Mouse (Mus musculus) midbrain, embryonic 10.5 days (tissue): ENCODE results near the gene Ap1s1. TPM values are rescaled to one million over a fixed set of nuclear protein-coding genes. Genes with fewer than 3 reads are reported as not detected.

Experiments used
- DNase-seq: peaks from one replicate; pipeline ENCODE4 v3.0.0-alpha.2; 2017; ENCODE audit warnings: low spot score
- H3K27ac ChIP-seq: fragments of 300-500 bp; sonication (generic); replicated peaks from 2 replicates; pipeline ENCODE4 v1.5.1; 2016; ENCODE audit warnings: mild to moderate bottlenecking
- H3K27me3 ChIP-seq: fragments of 300-500 bp; sonication (generic); 2 replicates; pipeline ENCODE4 v1.6.1; 2016; ENCODE audit warnings: low read depth, mild to moderate bottlenecking; ENCODE audit not compliant: poor library complexity, severe bottlenecking
- H3K36me3 ChIP-seq: fragments of 300-500 bp; sonication (generic); 2 replicates; pipeline ENCODE4 v1.6.1; 2016; ENCODE audit warnings: mild to moderate bottlenecking, moderate library complexity
- H3K4me1 ChIP-seq: fragments of 300-500 bp; sonication (generic); 2 replicates; pipeline ENCODE4 v1.6.1; 2016
- H3K4me3 ChIP-seq: fragments of 300-500 bp; sonication (generic); 2 replicates; pipeline ENCODE4 v1.5.1; 2016; ENCODE audit warnings: mild to moderate bottlenecking, moderate library complexity
- H3K9me3 ChIP-seq: fragments of 300-500 bp; sonication (generic); replicated peaks from 2 replicates; pipeline ENCODE4 v1.6.1; 2016; ENCODE audit warnings: mild to moderate bottlenecking
- WGBS: fragments of 180-500 bp; shearing (Covaris S2); methylation state at CpG from one replicate; pipeline ENCODE4 v1.1.7; 2016; 5-methylcytosine and 5-hydroxymethylcytosine counted together
- polyA plus RNA-seq: library from polyadenylated mRNA; unstranded; fragments of >200 nt; fragmentation: Nextera tagmentation; extraction: Ambion mirVana; gene quantifications from 2 replicates; pipeline ENCODE4 v1.2.1, GENCODE M21; 2016

The Ap1s1 gene
- polyA plus RNA-seq, 1 experiment from 2014 or later = 209 TPM

DNA sequence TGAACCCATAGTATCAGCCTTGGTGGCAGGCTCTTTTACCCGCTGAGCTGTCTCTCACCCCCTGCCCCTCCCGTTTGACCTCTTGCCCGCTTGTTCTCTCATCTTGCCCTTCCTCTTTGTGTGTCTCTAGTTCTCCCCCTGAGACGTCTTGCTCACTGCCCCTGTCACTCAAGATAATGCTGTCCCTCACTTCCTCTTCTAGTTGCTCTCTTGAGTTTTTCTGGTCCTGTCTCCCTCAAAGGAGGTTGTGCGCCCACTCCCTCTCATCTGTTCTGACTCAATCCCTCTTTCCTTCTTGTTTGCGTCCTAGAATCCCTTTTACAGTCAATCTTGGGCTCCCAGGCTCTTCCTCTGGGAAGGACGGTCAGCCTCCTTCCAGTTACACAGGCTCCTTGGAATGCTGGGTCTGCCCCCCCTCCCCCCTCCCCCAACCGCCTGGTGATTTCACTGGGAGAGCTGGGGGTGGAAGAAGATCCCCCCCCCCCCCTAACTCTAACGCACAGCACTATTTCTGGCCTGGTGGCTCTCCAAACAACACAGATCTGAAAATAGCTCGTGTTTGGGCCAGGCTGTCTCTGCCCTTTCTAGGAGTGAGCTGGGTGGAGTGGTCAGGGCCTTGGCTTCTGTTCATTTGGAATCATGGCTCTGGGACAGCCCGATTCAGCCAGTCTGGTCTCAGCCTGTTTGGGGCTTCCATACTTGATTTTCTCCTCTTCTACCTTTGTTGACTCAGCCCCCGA is 30.4 kb upstream of the Ap1s1 start:
- Histone ChIP-seq H3K27ac (0 out of 2 replicates have a peak overlapping the region, but pooled peaks have one; percentile 42), H3K4me1 (peaks cover 35% of the 10 kb centered on the region)
- 43% methylated on average over 12 of the region's 12 CpGs for WGBS

DNA sequence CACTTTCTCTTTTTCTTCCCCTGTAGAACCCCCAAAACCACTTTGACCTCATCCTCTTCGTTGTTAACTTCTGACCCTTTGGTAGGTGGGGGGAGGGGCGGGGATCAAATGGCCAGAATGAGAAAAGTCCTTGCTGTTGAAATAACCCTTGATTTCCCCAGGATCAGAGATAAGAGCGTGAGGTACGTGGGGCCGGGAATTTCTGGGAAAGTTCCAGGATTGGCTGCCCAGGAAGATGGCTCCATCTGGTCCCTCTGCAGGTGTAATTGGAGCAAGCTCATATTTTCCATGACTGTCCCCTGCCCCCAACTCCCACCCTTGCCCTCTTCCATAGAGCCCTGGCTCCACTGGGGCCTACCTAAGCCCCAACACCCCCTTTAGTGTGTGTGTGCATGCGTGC is 29.8 kb upstream of the Ap1s1 start:
- H3K36me3 ChIP-seq = no peaks in the 10 kb centered on the region
- H3K9me3 ChIP-seq = no peaks in the 10 kb centered on the region
- no peaks in the 10 kb centered on the region; the same call in 1 of the 2 replicates for H3K27me3 ChIP-seq
- no peak overlapping the region for H3K27ac ChIP-seq
- no peak overlapping the region for H3K4me3 ChIP-seq
- WGBS = 68% methylated on average over 6 of the region's 6 CpGs
- no peak for DNase-seq
- H3K4me1 ChIP-seq = peaks cover 34% of the 10 kb centered on the region

More for the DNA sequence above, 30.4 kb upstream of the Ap1s1 start:
- Histone ChIP-seq H3K9me3 (no peaks in the 10 kb centered on the region), H3K27me3 (no peaks in the 10 kb centered on the region; the same call in 1 of the 2 replicates), H3K36me3 (no peaks in the 10 kb centered on the region), H3K4me3 (no peak overlapping the region)
- peak; percentile 19 for DNase-seq

GRCm38 (mm10) chr5:137074191-137074651 is 28.3 kb upstream of the Ap1s1 start:
- Histone ChIP-seq H3K36me3 (no peaks in the 10 kb centered on the region), H3K4me1 (peaks cover 33% of the 10 kb centered on the region), H3K27ac (peak overlapping the region; percentile 34; the same call in 1 of the 2 replicates), H3K9me3 (no peaks in the 10 kb centered on the region), H3K4me3 (no peak overlapping the region), H3K27me3 (no peaks in the 10 kb centered on the region; the same call in 1 of the 2 replicates)
- 33% methylated on average over 6 of the region's 6 CpGs for WGBS
- no peak for DNase-seq

GRCm38 (mm10) chr5:137073141-137073540 is 27.2 kb upstream of the Ap1s1 start:
- Histone ChIP-seq H3K27ac (no peak overlapping the region), H3K4me3 (no peak overlapping the region), H3K36me3 (no peaks in the 10 kb centered on the region), H3K9me3 (no peaks in the 10 kb centered on the region), H3K27me3 (no peaks in the 10 kb centered on the region; the same call in 1 of the 2 replicates), H3K4me1 (peaks cover 33% of the 10 kb centered on the region)
- no peak for DNase-seq
- 95% methylated on average over 8 of the region's 8 CpGs for WGBS

- no peaks in the 10 kb centered on the region for H3K36me3 ChIP-seq
- H3K4me3 ChIP-seq = peak within 1 kb of the TSS; percentile 45
- peak; percentile 62 for DNase-seq
- no peaks in the 10 kb centered on the region; the same call in 1 of the 2 replicates for H3K27me3 ChIP-seq
- H3K9me3 ChIP-seq = no peaks in the 10 kb centered on the region
- H3K27ac ChIP-seq = peak within 1 kb of the TSS; percentile 69
- 22% methylated on average over 23 of the region's 23 CpGs for WGBS
- peaks cover 33% of the 10 kb centered on the region for H3K4me1 ChIP-seq
Measured at GRCm38 (mm10) chr5:137072079-137072960, 26.4 kb upstream of the Ap1s1 start, which contains the start of gene Serpine1. TSS of gene Serpine1 (minus strand) at chr5:137072268.

GRCm38 (mm10) chr5:137070881-137071605 is 25.1 kb upstream of the Ap1s1 start:
- DNase-seq = no peak
- H3K27ac ChIP-seq = no peak overlapping the region
- no peaks in the 10 kb centered on the region for H3K36me3 ChIP-seq
- WGBS = 86% methylated on average over 19 of the region's 19 CpGs
- H3K9me3 ChIP-seq = no peaks in the 10 kb centered on the region
- no peaks in the 10 kb centered on the region; the same call in 1 of the 2 replicates for H3K27me3 ChIP-seq
- peaks cover 26% of the 10 kb centered on the region for H3K4me1 ChIP-seq
- H3K4me3 ChIP-seq = no peak overlapping the region

GRCm38 (mm10) chr5:137068711-137069110 is 22.8 kb upstream of the Ap1s1 start:
- Histone ChIP-seq H3K4me1 (peaks cover 12% of the 10 kb centered on the region), H3K9me3 (no peaks in the 10 kb centered on the region), H3K27me3 (no peaks in the 10 kb centered on the region; the same call in 1 of the 2 replicates), H3K27ac (no peak overlapping the region), H3K36me3 (no peaks in the 10 kb centered on the region), H3K4me3 (no peak overlapping the region)
- no peak for DNase-seq
- 74% methylated on average over 4 of the region's 4 CpGs for WGBS

- H3K4me1 ChIP-seq = no peaks in the 10 kb centered on the region
- H3K27ac ChIP-seq = no peak overlapping the region
- H3K27me3 ChIP-seq = no peaks in the 10 kb centered on the region
- 81% methylated on average over 8 of the region's 8 CpGs for WGBS
- H3K9me3 ChIP-seq = no peaks in the 10 kb centered on the region
- H3K4me3 ChIP-seq = no peak overlapping the region
- no peak for DNase-seq
- H3K36me3 ChIP-seq = no peaks in the 10 kb centered on the region
Measured at GRCm38 (mm10) chr5:137065923-137066322, 20.0 kb upstream of the Ap1s1 start.

DNA sequence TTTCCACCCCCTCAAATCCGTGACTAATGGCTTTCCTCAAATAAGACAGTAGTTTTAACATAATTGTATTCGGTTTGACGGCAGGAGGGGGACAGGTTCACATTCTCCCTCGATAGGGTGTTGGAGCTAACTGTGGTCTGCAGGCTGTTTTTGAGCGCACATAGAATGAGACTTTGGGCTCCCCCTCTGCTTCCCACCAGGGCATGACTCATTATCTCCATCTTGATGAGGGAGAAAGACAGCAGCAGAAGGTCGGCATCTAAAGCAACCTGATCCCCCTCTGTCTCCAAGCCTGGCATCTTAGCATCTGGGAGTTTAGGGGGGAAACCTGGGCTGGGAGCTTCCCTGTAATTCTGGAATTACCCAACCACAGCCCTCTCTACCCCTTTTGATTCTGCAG is 19.5 kb upstream of the Ap1s1 start:
- Histone ChIP-seq H3K4me1 (no peaks in the 10 kb centered on the region), H3K27me3 (no peaks in the 10 kb centered on the region), H3K27ac (no peak overlapping the region), H3K9me3 (no peaks in the 10 kb centered on the region), H3K4me3 (no peak overlapping the region), H3K36me3 (no peaks in the 10 kb centered on the region)
- DNase-seq = no peak
- WGBS = 75% methylated on average over 6 of the region's 6 CpGs

DNA sequence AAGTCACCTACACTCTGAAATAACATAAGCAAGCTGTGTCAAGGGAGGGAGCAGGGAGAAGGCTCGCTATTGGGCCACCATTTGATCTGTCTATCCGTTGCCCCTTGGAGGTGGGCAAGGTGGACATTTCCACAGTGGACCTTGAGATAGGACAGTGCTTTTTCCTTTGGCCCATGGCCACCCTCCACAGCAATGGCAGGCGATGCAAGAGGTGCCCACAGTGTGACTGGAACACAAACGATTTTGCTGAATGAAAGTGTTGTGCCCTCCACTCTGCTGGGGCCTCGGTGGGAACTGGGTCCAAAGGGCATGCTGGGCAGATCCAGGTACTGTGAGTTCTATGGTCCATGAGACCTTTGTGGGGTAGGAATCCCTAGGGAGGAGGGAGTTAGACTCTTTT is 16.7 kb upstream of the Ap1s1 start:
- Histone ChIP-seq H3K27me3 (no peaks in the 10 kb centered on the region), H3K27ac (no peak overlapping the region), H3K4me3 (no peak overlapping the region), H3K36me3 (no peaks in the 10 kb centered on the region), H3K9me3 (no peaks in the 10 kb centered on the region), H3K4me1 (no peaks in the 10 kb centered on the region)
- DNase-seq = no peak
- WGBS = 90% methylated on average over 5 of the region's 5 CpGs

GRCm38 (mm10) chr5:137061809-137062481 is 16.0 kb upstream of the Ap1s1 start:
- WGBS = 30% methylated on average over 12 of the region's 12 CpGs

GRCm38 (mm10) chr5:137054873-137055272 is 8.9 kb upstream of the Ap1s1 start:
- 90% methylated on average over 5 of the region's 5 CpGs for WGBS
- Histone ChIP-seq H3K27ac (no peak overlapping the region), H3K4me1 (no peaks in the 10 kb centered on the region), H3K9me3 (no peaks in the 10 kb centered on the region; the same call in 1 of the 2 replicates), H3K36me3 (no peaks in the 10 kb centered on the region), H3K27me3 (no peaks in the 10 kb centered on the region), H3K4me3 (no peak overlapping the region)
- DNase-seq = no peak

More at GRCm38 (mm10) chr5:137061809-137062481, 16.0 kb upstream of the Ap1s1 start:
- H3K27me3 ChIP-seq = no peaks in the 10 kb centered on the region
- H3K36me3 ChIP-seq = no peaks in the 10 kb centered on the region
- no peaks in the 10 kb centered on the region for H3K4me1 ChIP-seq
- no peaks in the 10 kb centered on the region for H3K9me3 ChIP-seq
- H3K4me3 ChIP-seq = no peak overlapping the region
- no peak overlapping the region for H3K27ac ChIP-seq
- no peak for DNase-seq
